Mouse (Mus musculus) fat pad, adult 2 months (tissue): ENCODE measurements around the gene Limk2.
A peak's percentile ranks its signal among the peaks of the same experiment; 100 is the strongest.

ENCODE experiments used
- DNase-seq: peaks from one replicate; pipeline ENCODE4 v3.0.0-alpha.2; 2011; ENCODE audit warnings: low read depth, low spot score; ENCODE audit errors: extremely low read depth

Limk2 gene

GRCm38 (mm10) chr11:3371599-3372295, 37.2 kb downstream of the Limk2 start:
- no peak for DNase-seq

- DNase-seq: peak; percentile 76
These were observed 37.9 kb downstream of the Limk2 start for GRCm38 (mm10) chr11:3370928-3371598.

- DNase-seq: no peak
These were observed 38.8 kb downstream of the Limk2 start for GRCm38 (mm10) chr11:3370162-3370561.

DNA sequence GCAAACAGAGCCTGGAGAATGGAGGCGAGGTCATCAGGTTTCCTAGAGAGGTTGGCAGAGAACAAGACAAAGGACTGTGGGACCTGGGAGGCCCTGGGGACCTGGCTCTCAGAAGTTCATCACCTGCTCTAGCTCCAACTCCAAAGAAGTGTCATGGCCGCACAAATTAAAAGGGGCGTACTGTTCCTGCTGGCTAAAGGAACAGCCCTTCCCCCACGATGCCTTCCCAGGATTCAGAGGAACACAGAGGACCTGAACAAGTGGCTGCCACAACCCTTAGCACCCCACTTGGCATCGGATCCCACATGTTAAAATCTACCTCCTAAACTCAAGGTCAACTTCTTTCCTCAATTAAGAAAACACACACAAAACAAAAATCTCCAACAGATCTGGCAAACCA, 39.5 kb downstream of the Limk2 start:
- no peak for DNase-seq

DNA sequence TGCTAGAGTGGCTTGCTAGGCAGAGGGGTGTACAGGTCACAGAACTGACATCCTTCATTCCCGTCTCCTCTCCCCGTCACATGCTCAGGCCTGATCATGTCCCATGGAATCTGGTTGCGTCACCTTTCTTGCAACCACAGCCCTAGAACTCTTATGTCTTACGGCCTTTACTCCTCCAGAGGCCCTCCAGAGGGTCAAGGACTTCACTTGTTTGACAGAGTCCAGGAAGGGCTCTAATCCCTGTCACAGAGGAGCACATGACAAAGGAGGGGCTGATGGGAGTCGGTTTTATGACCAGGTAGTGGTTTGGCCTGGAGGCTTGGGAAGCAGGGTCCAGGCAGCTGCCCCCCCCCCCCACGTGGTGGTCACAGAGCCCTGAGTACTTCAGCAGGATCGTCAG, 40.0 kb downstream of the Limk2 start:
- no peak for DNase-seq

- peak; percentile 90 for DNase-seq
These were observed 42.6 kb downstream of the Limk2 start for GRCm38 (mm10) chr11:3366411-3366810.

GRCm38 (mm10) chr11:3362854-3363253, 46.1 kb downstream of the Limk2 start:
- DNase-seq: no peak

DNA sequence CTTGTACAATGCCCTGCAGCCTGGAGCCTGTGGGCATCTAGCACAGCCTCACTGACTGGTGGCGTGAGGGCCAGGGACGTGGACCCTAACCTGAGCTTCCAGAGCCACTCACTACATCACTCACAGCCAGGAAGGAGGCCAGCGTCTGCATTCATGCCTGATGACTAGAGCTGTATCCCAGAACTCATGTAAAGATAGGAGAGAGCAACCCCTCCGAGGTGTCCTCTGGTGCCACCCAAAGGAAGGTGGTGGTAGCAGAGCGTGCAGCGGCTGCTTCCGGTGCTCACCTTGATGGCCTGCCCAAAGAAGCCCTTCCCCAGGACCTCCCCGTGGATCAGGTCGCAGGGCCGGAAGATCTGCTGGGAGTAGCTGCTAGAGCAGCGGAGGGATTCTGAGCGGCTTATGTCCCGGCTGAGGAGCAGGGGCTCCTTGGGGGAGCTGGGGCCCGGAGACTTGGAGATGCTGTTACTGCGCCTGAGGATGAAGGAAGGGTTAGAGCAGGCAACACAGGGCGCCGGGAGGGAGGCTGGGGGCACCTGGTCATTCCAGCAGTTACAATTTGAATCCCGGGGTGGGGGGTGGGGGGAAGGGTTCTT, 55.9 kb downstream of the Limk2 start:
- no peak for DNase-seq

DNA sequence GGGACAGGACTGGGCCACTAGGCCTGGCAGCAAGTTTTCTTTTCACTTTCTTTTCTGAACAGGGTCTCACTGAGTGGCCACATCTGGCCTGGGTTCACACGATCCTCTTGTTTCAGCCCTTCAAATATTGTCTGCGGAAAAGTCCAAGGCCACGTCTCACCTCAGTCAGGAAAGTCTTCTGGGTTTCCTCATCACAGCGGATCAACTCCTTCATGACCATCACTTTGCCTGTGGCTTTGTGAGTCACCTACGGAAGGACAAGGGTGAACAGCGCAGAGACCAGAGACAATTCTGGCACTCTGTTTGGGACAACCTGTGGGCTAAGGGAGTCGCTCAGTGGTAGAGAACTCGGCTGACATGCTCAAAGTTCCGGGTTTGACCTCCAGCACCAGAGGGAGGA, 56.9 kb downstream of the Limk2 start:
- DNase-seq: no peak

- no peak for DNase-seq
These were observed 59.7 kb downstream of the Limk2 start for GRCm38 (mm10) chr11:3349343-3349695.

DNA sequence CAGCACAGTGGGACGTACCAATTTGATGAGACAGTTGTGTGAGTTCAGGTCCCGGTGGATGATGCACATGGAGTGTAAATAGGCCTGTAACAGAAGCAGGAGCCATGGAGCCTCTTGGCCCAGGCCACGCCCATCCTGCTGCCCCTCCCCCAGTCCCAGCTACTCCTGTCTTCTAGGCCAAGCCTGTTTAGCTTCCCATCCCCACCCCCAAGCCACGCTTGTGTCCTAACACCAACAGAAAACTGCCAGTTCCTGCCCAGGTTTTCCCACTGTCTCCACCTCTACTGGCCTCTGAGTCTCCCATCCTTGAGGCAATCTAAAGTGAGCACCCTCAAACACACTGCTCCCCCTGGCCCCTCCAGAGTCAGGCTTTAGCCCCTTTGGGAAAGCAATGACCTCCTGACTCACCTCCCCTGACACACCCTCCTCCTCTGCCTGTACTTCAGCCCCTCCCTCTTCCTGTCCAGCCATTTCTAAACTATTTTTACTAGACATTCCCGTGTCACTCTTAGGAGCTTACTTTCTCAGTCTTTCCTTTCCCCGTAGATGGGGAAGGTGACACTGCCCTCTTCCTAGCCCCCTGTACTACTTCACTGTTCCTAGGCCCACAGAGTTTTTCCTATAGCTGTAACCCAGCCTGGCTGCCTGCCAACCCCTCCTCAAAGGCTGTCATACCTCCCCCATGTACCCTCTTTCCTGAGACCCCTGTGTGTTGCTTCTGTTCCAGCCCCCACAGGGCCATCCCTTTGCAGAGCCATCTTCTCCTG, 60.2 kb downstream of the Limk2 start:
- DNase-seq: no peak

GRCm38 (mm10) chr11:3347835-3348195, 61.2 kb downstream of the Limk2 start:
- DNase-seq: no peak

DNA sequence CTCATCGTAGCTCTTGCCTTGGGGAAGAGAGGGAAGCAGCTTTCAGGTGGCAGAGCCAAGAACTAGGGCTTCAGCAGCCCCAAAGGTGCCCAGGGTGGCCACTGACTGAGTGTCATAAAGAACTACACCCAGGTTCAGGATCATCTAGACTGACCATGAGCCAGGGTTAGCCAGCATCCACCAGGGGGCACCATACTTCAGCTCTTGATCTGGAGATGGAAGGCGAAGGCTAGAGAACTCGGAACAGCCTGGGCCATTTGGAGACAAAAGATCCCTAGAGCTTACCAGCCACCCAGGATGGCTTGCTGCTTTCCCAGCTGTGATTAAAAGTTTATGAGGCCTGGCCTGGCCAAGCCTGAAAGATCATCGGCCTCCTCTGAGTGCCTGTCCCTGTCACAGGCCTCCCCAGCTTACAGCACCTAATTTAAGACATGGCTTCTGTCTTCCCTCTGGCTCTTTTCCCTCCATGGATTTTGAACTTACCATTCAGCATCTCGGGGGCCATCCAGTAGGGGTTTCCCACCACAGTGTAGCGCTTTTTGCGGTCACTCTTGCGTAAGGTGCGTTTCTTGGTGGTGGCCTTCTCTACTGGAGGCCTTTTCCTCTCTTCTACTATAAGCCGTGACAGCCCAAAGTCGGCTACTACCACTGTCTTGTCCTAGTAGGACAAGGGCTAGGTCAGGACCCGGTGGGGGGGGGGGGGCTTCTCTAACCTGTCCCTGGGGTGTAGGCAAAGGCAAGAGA, 61.7 kb downstream of the Limk2 start:
- no peak for DNase-seq

- DNase-seq: no peak
These were observed 62.6 kb downstream of the Limk2 start for GRCm38 (mm10) chr11:3346351-3346750.

GRCm38 (mm10) chr11:3344916-3345315, 64.1 kb downstream of the Limk2 start:
- DNase-seq: no peak

- DNase-seq: no peak
These were observed 67.5 kb downstream of the Limk2 start for GRCm38 (mm10) chr11:3341476-3341875.

- DNase-seq: no peak
These were observed 71.0 kb downstream of the Limk2 start for GRCm38 (mm10) chr11:3337961-3338360.

GRCm38 (mm10) chr11:3337173-3337955, 71.6 kb downstream of the Limk2 start:
- no peak for DNase-seq

- no peak for DNase-seq
These were observed 72.4 kb downstream of the Limk2 start for GRCm38 (mm10) chr11:3336602-3337001.

- DNase-seq: no peak
These were observed 73.3 kb downstream of the Limk2 start for GRCm38 (mm10) chr11:3335651-3336216.
